Mouse (Mus musculus) embryonic fibroblast, embryonic 13.5 days (primary cell): Measurements from ENCODE around the gene Kcnab3.

ENCODE experiments used
- CTCF ChIP-seq: IDR thresholded peaks from 2 replicates; pipeline ENCODE4 v1.5.1; 2011; ENCODE audit warnings: mild to moderate bottlenecking, control low read depth, low read length, moderate library complexity, borderline replicate concordance; ENCODE audit not compliant: insufficient read depth
- POLR2A ChIP-seq: IDR thresholded peaks from 2 replicates; pipeline ENCODE4 v1.6.1; 2011; ENCODE audit warnings: low read depth, mild to moderate bottlenecking, control low read depth, low read length, moderate library complexity

GRCm38 (mm10) chr11:69322010-69322409 lies 4.0 kb upstream of the Kcnab3 start:
- no peak for TF ChIP-seq POLR2A
- TF ChIP-seq CTCF: no peak
